Mouse (Mus musculus): ENCODE measurements around the gene Dnmt1. TPM values are rescaled to one million over a fixed set of nuclear protein-coding genes. Genes with fewer than 3 reads are reported as not detected.
A peak's percentile ranks its signal among the peaks of the same experiment; 100 is the strongest.

Dnmt1 gene
- total RNA-seq (2014; rRNA removed) (94.6 and 97.7 TPM in 2 replicates), polyA plus RNA-seq (2015; fragmentation: Nextera tagmentation; extraction: Ambion mirVana) (40.8 and 42.1 TPM in 2 replicates)

- ATAC-seq (ENCODE audit: low FRiP score): no peak
- TF ChIP-seq CTCF (IDR thresholded peaks at IDR 0.05): no peak
- 87% methylated on average over 2 of the region's 2 CpGs for WGBS
These were observed at the start of gene Dnmt1 for GRCm38 (mm10) chr9:20959430-20959938. Gene Dnmt1, minus strand, starts transcription at chr9:20959888.

DNA sequence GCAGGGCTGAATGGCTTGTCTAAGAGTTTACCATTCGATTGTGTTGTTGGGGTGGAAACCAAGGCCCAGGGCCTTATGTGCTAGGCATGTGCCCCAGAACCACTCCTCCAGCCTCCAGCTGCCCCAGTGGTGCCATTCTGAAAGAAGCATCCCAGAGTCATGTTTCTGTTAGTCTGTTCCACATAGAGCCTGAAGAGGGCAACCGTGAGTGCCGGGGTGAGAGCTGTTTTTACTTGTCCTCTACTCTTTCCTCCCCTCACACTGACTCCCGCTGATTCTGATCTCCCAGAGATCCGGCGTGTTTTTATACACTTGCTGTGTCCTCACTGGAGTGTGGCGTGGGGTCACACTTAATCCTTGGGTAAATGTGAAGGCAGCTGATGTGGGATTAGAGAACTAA, 48.3 kb upstream of the Dnmt1 start:
- ATAC-seq (ENCODE audit: low FRiP score): no peak

More at GRCm38 (mm10) chr9:20959430-20959938, at the start of gene Dnmt1:
- DNase-seq (ENCODE audit: low spot score): no peak
- H3K27me3 ChIP-seq (ENCODE audit: insufficient read depth, low read length): no peaks in the 10 kb centered on the region
- no peaks in the 10 kb centered on the region for H3K4me1 ChIP-seq (ENCODE audit: insufficient read depth, low read length)
- no peak within 1 kb of the TSS for H3K4me3 ChIP-seq (ENCODE audit: low read depth, low read length)
- no peak within 1 kb of the TSS for H3K4me2 ChIP-seq (ENCODE audit: low read depth, low read length, poor library complexity, severe bottlenecking)
- no peaks in the 10 kb centered on the region for H3K9me3 ChIP-seq (ENCODE audit: low read length)
- no peaks in the 10 kb centered on the region for H3K36me3 ChIP-seq (ENCODE audit: insufficient read depth, low read length)
- no peak within 1 kb of the TSS for H3K9ac ChIP-seq (replicated peaks; ENCODE audit: low read length, poor library complexity, severe bottlenecking)
- no peak within 1 kb of the TSS for H3K27ac ChIP-seq (ENCODE audit: low read depth, low read length)

DNA sequence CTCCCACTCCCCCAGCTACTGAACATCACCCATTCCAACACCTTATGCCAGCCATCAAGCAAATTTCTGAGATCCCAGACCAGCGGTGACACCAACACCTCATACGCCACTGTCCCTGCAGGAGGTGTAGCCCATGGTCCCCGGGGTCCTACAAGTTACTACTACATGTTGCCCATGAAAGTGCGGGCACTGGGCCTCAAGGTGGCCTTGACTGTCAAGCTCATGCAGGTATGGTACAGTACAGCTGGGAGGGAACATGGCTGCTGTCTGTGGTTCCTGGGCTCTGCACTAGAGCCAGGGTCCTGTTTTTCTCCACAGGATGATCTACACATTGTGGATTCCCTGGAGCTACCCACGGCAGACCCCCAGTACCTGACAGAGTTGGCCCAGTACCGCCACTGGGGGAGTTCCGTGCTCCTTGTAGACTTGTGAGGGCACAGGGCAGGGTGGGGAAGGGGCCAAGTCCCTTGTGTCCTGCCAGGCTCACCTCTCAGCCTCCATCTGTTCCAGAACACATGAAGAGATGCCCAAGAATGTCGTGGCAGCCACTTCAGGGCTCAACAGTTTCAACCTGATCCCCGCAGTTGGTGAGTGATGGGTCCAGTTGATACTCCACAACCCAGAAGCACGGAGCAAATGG, 47.7 kb upstream of the Dnmt1 start:
- H3K27ac ChIP-seq (ENCODE audit: low read depth, low read length): no peak overlapping the region
- ATAC-seq (ENCODE audit: low FRiP score): no peak
- no peaks in the 10 kb centered on the region for H3K4me1 ChIP-seq (ENCODE audit: insufficient read depth, low read length)
- no peak overlapping the region for H3K4me2 ChIP-seq (ENCODE audit: low read depth, low read length, poor library complexity, severe bottlenecking)
- no peak for TF ChIP-seq CTCF (IDR thresholded peaks at IDR 0.05)
- 94% methylated on average over 10 of the region's 10 CpGs for WGBS
- H3K36me3 ChIP-seq (ENCODE audit: insufficient read depth, low read length): peaks cover 35% of the 10 kb centered on the region
- no peaks in the 10 kb centered on the region for H3K9me3 ChIP-seq (ENCODE audit: low read length)
- H3K27me3 ChIP-seq (ENCODE audit: insufficient read depth, low read length): 0 out of 2 replicates have a peak, but pooled peaks cover 3% of the 10 kb centered on the region
- no peak overlapping the region for H3K9ac ChIP-seq (replicated peaks; ENCODE audit: low read length, poor library complexity, severe bottlenecking)
- no peak for DNase-seq (ENCODE audit: low spot score)
- no peak overlapping the region for H3K4me3 ChIP-seq (ENCODE audit: low read depth, low read length)

More for the DNA sequence above, 48.3 kb upstream of the Dnmt1 start:
- DNase-seq (ENCODE audit: low spot score): no peak
- Histone ChIP-seq H3K4me3 (ENCODE audit: low read depth, low read length) (no peak overlapping the region), H3K9me3 (ENCODE audit: low read length) (no peaks in the 10 kb centered on the region), H3K27ac (ENCODE audit: low read depth, low read length) (no peak overlapping the region), H3K9ac (replicated peaks; ENCODE audit: low read length, poor library complexity, severe bottlenecking) (no peak overlapping the region), H3K36me3 (ENCODE audit: insufficient read depth, low read length) (peaks cover 35% of the 10 kb centered on the region), H3K4me1 (ENCODE audit: insufficient read depth, low read length) (no peaks in the 10 kb centered on the region), H3K27me3 (ENCODE audit: insufficient read depth, low read length) (0 out of 2 replicates have a peak, but pooled peaks cover 3% of the 10 kb centered on the region), H3K4me2 (ENCODE audit: low read depth, low read length, poor library complexity, severe bottlenecking) (no peak overlapping the region)
- 80% methylated on average over 7 of the region's 7 CpGs for WGBS
- TF ChIP-seq CTCF (IDR thresholded peaks at IDR 0.05): 0 out of 2 replicates have a peak, but pooled peaks have one; percentile 1

GRCm38 (mm10) chr9:21002627-21003551, 43.2 kb upstream of the Dnmt1 start, which contains the start of gene Mrpl4:
Gene Mrpl4, plus strand, starts transcription at chr9:21002738.
- DNase-seq (ENCODE audit: low spot score): peak; percentile 92
- H3K27ac ChIP-seq (ENCODE audit: low read depth, low read length): peak within 1 kb of the TSS; percentile 78
- peak within 1 kb of the TSS; percentile 79 for H3K4me3 ChIP-seq (ENCODE audit: low read depth, low read length)
- WGBS: under 1% methylated on average over 72 of the region's 72 CpGs
- peak; percentile 88 for ATAC-seq (ENCODE audit: low FRiP score)
- H3K4me1 ChIP-seq (ENCODE audit: insufficient read depth, low read length): no peaks in the 10 kb centered on the region
- TF ChIP-seq CTCF (IDR thresholded peaks at IDR 0.05): peak; percentile 9
- no peaks in the 10 kb centered on the region for H3K27me3 ChIP-seq (ENCODE audit: insufficient read depth, low read length)
- H3K9me3 ChIP-seq (ENCODE audit: low read length): no peaks in the 10 kb centered on the region
- peak within 1 kb of the TSS; percentile 77 for H3K9ac ChIP-seq (replicated peaks; ENCODE audit: low read length, poor library complexity, severe bottlenecking)
- peaks cover 25% of the 10 kb centered on the region for H3K36me3 ChIP-seq (ENCODE audit: insufficient read depth, low read length)
- peak within 1 kb of the TSS; percentile 77 for H3K4me2 ChIP-seq (ENCODE audit: low read depth, low read length, poor library complexity, severe bottlenecking)

DNA sequence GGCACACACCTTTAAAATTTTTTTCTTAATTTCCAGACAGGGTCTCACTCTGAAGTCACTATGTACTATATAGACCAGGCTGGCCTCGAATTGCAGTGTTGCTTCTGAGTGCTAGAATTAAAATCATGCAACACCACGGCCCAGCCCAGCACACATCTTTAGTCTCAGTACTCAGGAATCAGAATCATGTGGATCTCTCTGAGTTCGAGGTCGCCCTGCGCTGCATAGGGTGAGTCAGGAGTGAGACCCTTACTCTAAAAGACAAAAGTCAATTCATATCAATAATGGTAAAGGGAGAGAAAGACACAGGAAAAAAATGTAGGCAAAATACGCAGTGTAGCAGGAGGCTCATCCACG, 42.6 kb upstream of the Dnmt1 start:
- Histone ChIP-seq H3K9ac (replicated peaks; ENCODE audit: low read length, poor library complexity, severe bottlenecking) (peak overlapping the region; percentile 77), H3K27me3 (ENCODE audit: insufficient read depth, low read length) (no peaks in the 10 kb centered on the region), H3K9me3 (ENCODE audit: low read length) (no peaks in the 10 kb centered on the region), H3K27ac (ENCODE audit: low read depth, low read length) (peak overlapping the region; percentile 78), H3K4me1 (ENCODE audit: insufficient read depth, low read length) (no peaks in the 10 kb centered on the region), H3K4me2 (ENCODE audit: low read depth, low read length, poor library complexity, severe bottlenecking) (peak overlapping the region; percentile 77), H3K4me3 (ENCODE audit: low read depth, low read length) (peak overlapping the region; percentile 79), H3K36me3 (ENCODE audit: insufficient read depth, low read length) (peaks cover 18% of the 10 kb centered on the region)
- ATAC-seq (ENCODE audit: low FRiP score) (peak; percentile 36), DNase-seq (ENCODE audit: low spot score) (no peak)
- WGBS: 11% methylated on average over 7 of the region's 7 CpGs
- TF ChIP-seq CTCF (IDR thresholded peaks at IDR 0.05): no peak

All from midbrain, postnatal 0 days (tissue).